Mouse (Mus musculus) lung, embryonic 14.5 days (tissue): ENCODE measurements around the gene Gfer. TPM values are rescaled to one million over a fixed set of nuclear protein-coding genes. Genes with fewer than 3 reads are reported as not detected.
A peak's percentile ranks its signal among the peaks of the same experiment; 100 is the strongest.
"Not testable (repeated sequence)": the region's sequence is repeated elsewhere in the genome, so short reads cannot be mapped to it uniquely, and the experiment has no call there.

Experiments
- ATAC-seq: fragments of 200-750 bp; cut with Nextera tagmentation; 2 replicates; pipeline ENCODE4 v1.8.0; 2017; ENCODE audit warnings: mild to moderate bottlenecking, moderate TSS enrichment, moderate library complexity; ENCODE audit not compliant: insufficient read depth
- DNase-seq: peaks from one replicate; pipeline ENCODE4 v3.0.0-alpha.2; 2015
- H3K27ac ChIP-seq: fragments of 300-500 bp; sonication (generic); 2 replicates; pipeline ENCODE4 v1.5.1; 2014; ENCODE audit warnings: low read depth, mild to moderate bottlenecking, moderate library complexity
- H3K27me3 ChIP-seq: fragments of 300-500 bp; sonication (generic); 2 replicates; pipeline ENCODE4 v1.6.1; 2014; ENCODE audit warnings: low read length, control low read depth; ENCODE audit not compliant: insufficient read depth
- H3K36me3 ChIP-seq: fragments of 300-500 bp; sonication (generic); 2 replicates; pipeline ENCODE4 v1.6.1; 2014; ENCODE audit warnings: control low read depth; ENCODE audit not compliant: insufficient read depth
- H3K4me1 ChIP-seq: fragments of 300-500 bp; sonication (generic); 2 replicates; pipeline ENCODE4 v1.6.1; 2014; ENCODE audit warnings: antibody characterized with exemption, control low read depth; ENCODE audit not compliant: insufficient read depth
- H3K4me2 ChIP-seq: fragments of 300-500 bp; sonication (generic); 2 replicates; pipeline ENCODE4 v1.6.1; 2014; ENCODE audit warnings: mild to moderate bottlenecking
- H3K4me3 ChIP-seq: fragments of 300-500 bp; sonication (generic); 2 replicates; pipeline ENCODE4 v1.5.1; 2014; ENCODE audit warnings: low read depth, low read length
- H3K9ac ChIP-seq: fragments of 300-500 bp; sonication (generic); 2 replicates; pipeline ENCODE4 v1.6.1; 2014
- H3K9me3 ChIP-seq: fragments of 300-500 bp; sonication (generic); 2 replicates; pipeline ENCODE4 v1.6.1; 2016; ENCODE audit warnings: low read depth, low read length, control low read depth
- CTCF ChIP-seq: IDR thresholded peaks from 2 replicates; pipeline ENCODE4 v1.5.1; 2016; ENCODE audit warnings: antibody characterized with exemption, low read depth
- WGBS: fragments of 180-500 bp; shearing (Covaris S2); extraction: QIAGEN DNeasy Blood & Tissue Kit; methylation state at CpG from one replicate; pipeline ENCODE4 v1.1.7; 2014; 5-methylcytosine and 5-hydroxymethylcytosine counted together
- polyA plus RNA-seq: library from polyadenylated mRNA; unstranded; fragments of >200 nt; fragmentation: Nextera tagmentation; extraction: Ambion mirVana; gene quantifications from 2 replicates; pipeline ENCODE4 v1.2.1, GENCODE M21; 2014

Gene Gfer
- polyA plus RNA-seq, 1 experiment from 2014 or later = 54.4 TPM

DNA sequence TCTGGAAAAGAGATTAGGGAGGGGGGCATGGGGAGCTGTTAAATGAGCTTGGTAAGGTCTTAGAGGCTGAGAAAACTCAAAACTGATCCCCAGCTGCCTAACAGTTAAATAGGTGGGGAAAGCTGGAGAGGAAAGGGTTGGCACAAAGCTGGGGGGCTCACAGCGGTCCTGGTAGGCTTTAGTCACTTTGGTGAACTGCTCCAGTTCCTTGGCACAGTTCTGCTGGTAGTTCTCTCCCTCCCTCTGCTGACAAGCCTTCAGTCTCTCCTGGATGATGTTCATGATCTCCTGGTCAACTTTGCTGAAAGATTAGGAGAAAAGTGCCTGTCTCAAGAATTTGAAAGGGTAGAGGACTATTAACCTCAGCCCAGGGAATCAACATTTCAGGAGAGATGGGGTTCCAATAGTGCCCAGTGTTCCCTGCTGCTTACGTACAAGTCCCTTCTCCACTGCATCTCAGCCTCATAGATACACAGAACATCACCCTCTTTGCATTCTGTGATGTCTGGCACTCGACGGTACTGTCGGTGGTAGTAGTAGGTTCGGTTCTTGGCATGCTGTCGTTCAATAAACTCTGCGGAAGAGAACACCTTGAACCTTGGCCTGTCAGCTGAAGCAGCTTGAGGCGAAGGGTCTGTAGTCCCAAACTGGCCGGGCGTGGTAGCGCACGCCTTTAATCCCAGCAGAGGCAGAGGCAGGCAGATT is 26.4 kb upstream of the Gfer start:
- peak overlapping the region; percentile 86 for H3K4me2 ChIP-seq
- H3K9ac ChIP-seq = peak overlapping the region; percentile 19; the same call in 1 of the 2 replicates
- H3K4me1 ChIP-seq = 0 out of 2 replicates have a peak, but pooled peaks cover 9% of the 10 kb centered on the region
- H3K4me3 ChIP-seq = peak overlapping the region; percentile 90
- H3K27ac ChIP-seq = no peak overlapping the region
- peak; percentile 17 for DNase-seq
- H3K27me3 ChIP-seq = no peaks in the 10 kb centered on the region
- H3K9me3 ChIP-seq = no peaks in the 10 kb centered on the region
- H3K36me3 ChIP-seq = peaks cover 29% of the 10 kb centered on the region
- WGBS = 30% methylated on average over 13 of the region's 13 CpGs
- no peak for ATAC-seq
- TF ChIP-seq CTCF = no peak

DNA sequence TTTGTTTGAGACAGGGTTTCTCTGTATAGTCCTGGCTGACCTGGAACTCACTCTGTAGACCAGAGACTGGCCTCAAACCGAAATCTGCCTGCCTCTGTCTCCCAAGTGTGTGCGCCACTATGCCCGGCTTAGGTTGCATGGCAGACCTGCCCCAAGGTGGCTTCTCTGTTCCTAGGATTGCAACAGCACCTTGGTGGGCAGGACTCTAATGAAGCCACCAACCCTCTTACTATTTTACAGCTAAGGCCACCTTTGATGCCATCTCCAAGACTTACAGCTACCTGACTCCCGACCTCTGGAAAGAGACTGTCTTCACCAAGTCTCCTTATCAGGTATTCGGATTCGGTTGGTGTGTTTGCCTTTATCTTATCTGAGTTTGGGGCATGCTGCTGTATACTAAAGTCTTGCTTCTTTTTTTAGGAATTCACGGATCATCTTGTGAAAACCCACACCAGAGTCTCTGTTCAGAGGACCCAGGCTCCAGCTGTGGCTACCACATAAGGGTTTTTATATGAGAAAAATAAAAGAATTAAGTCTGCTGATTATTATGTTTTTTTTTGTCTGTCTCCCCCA is 25.5 kb upstream of the Gfer start:
- not testable (repeated sequence) for H3K27me3 ChIP-seq, H3K9me3 ChIP-seq, ATAC-seq, H3K4me1 ChIP-seq, H3K27ac ChIP-seq, DNase-seq
- WGBS = 39% methylated on average over 7 of the region's 7 CpGs
- Histone ChIP-seq H3K9ac (peak overlapping the region; percentile 87), H3K4me3 (peak overlapping the region; percentile 90), H3K36me3 (peaks cover 34% of the 10 kb centered on the region), H3K4me2 (peak overlapping the region; percentile 86)

DNA sequence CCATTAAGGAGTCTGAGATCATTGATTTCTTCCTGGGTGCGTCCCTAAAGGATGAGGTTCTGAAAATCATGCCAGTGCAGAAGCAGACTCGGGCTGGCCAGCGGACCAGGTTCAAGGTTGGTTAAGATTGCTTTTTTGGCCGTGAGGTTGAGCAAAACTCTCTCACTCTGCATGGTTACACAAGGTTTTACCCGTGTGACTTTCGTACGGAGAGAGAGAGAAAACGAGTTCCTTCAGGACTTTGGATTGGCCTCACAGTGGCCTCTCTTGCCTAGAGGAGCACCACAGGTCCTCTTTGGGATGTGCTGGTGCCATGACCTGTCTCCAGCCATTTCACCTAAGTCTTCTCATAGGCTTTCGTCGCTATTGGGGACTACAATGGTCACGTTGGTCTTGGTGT is 24.7 kb upstream of the Gfer start:
- H3K27ac ChIP-seq = peak overlapping the region; percentile 50; the same call in 1 of the 2 replicates
- DNase-seq = peak; percentile 15
- under 1% methylated on average over 10 of the region's 11 CpGs for WGBS

DNA sequence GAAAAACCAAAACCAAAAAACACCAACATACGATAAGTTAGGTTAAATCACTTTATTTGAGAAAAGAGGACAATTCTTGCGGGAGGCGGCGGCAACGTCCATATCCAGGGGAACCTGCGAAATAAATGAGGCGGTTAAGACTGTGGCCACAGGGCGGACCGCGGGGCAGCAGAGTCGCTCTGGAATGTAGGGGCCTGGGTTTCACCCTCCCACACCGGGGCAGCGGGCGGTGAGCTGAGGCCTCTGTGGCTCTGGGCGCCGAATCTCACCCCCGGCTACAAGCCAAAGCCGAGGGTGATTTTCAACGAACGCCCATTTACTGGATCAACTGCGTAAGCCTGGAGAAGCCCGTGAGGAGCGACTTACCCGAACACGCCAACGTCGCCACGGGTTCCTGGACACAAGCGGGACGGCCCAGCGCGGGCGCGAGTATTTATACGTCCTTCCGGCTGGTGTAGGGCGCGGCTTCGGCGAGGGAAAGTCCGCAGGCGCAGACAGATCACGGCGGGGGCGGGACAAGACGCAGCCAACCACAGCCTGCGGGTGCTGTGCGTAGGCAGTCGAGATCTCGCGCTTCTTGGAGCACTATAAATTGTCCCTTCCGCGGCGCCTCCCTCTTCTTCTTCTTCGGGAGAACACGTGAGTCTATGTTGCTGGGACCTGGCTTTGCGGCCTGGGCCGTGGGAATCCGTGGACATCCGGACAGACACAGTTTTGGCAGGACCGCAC is 23.7 kb upstream of the Gfer start:
- Histone ChIP-seq H3K36me3 (peaks cover 47% of the 10 kb centered on the region), H3K9ac (peak overlapping the region; percentile 95), H3K4me2 (peak overlapping the region; percentile 86), H3K27me3 (no peaks in the 10 kb centered on the region), H3K4me1 (0 out of 2 replicates have a peak, but pooled peaks cover 9% of the 10 kb centered on the region), H3K27ac (peak overlapping the region; percentile 91), H3K9me3 (no peaks in the 10 kb centered on the region), H3K4me3 (peak overlapping the region; percentile 90)
- peak; percentile 99 for DNase-seq
- TF ChIP-seq CTCF = no peak
- WGBS = 0% methylated on average over 61 of the region's 61 CpGs
- ATAC-seq = peak; percentile 97

More for the DNA sequence above, 24.7 kb upstream of the Gfer start:
- H3K4me1 ChIP-seq, H3K9me3 ChIP-seq, ATAC-seq, H3K27me3 ChIP-seq: not testable (repeated sequence)
- peak overlapping the region; percentile 90 for H3K4me3 ChIP-seq
- peak overlapping the region; percentile 87 for H3K9ac ChIP-seq
- H3K36me3 ChIP-seq = peaks cover 43% of the 10 kb centered on the region
- H3K4me2 ChIP-seq = peak overlapping the region; percentile 86

DNA sequence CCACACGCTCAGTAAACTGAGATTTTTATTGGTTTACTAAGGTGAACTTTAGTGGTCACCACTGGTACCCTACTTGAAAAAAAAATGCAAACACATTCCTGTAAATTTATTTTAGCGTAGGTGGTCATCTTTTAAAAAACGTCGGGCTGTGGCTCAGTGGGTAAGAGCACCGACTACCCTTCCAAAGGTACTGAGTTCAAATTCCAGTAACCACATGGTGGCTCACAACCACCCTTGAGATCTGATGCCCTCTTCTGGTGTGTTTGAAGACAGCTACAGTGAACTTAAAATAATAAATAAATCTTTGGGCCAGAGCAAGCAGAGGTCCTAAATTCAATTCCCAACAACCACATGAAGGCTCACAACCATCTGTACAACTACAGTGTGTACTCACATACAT is 23.0 kb upstream of the Gfer start:
- H3K4me1 ChIP-seq, ATAC-seq, H3K27me3 ChIP-seq, H3K9me3 ChIP-seq, H3K27ac ChIP-seq, DNase-seq: not testable (repeated sequence)
- Histone ChIP-seq H3K36me3 (peaks cover 47% of the 10 kb centered on the region), H3K4me3 (peak overlapping the region; percentile 90), H3K4me2 (peak overlapping the region; percentile 66), H3K9ac (peak overlapping the region; percentile 95)
- 58% methylated on average over 5 of the region's 5 CpGs for WGBS
- TF ChIP-seq CTCF = peak; percentile 30; the same call in 1 of the 2 replicates

DNA sequence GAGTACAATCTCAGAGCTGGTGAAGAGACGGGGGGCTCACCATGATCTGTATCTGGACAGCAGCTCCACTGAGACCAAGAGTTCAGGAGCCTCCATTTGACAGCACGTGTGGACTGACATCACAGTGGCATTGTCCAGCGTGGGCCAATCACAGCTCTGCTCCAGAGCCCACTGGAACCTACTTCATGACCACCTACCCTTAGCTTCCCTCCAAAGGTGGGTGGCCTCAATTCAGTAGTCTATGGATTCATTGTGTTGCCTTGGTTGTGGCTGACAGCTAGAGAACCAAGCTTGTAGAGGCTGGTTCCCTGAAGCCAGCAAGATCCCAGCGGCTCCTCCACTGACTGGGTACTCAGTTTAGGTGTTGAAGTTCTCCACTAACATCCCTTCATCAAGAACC is 22.0 kb upstream of the Gfer start, which contains the start of the genes Rnf151 and Rps2:
TSS of gene Rnf151 (minus strand) at position 121 of the 400 bp plus-strand sequence.
TSS of gene Rps2 (plus strand) at position 174 of the 400 bp plus-strand sequence.
- Histone ChIP-seq H3K9ac (peak within 1 kb of the TSS; percentile 95), H3K36me3 (peaks cover 47% of the 10 kb centered on the region), H3K27me3 (no peaks in the 10 kb centered on the region), H3K4me1 (0 out of 2 replicates have a peak, but pooled peaks cover 7% of the 10 kb centered on the region), H3K9me3 (no peaks in the 10 kb centered on the region), H3K27ac (no peak within 1 kb of the TSS), H3K4me2 (peak within 1 kb of the TSS; percentile 66), H3K4me3 (peak within 1 kb of the TSS; percentile 90)
- 80% methylated on average over 4 of the region's 4 CpGs for WGBS
- no peak for TF ChIP-seq CTCF
- ATAC-seq (no peak), DNase-seq (no peak)
